8 mouse cellular contexts compared by ENCODE assay signal in genomic region chr9:57073790-57074094, GRCm38 (mm10). TPM values are rescaled to one million over a fixed set of nuclear protein-coding genes. Genes with fewer than 3 reads are reported as not detected.
DNase-seq lines count a peak whose midpoint lies in the region; ATAC-seq and TF ChIP-seq lines count a peak whose summit lies in the region.

No protein-coding gene starts in this region.

- H3K9ac ChIP-seq in embryonic facial prominence, embryonic 12.5 days, result peak overlapping the region; percentile 72
- H3K9ac ChIP-seq in intestine, embryonic 15.5 days, result peak overlapping the region; percentile 64
- H3K9ac ChIP-seq in neural tube, embryonic 12.5 days, result peak overlapping the region; percentile 63

- H3K9me3 ChIP-seq in embryonic facial prominence, embryonic 12.5 days, result no peaks in the 10 kb centered on the region
- H3K9me3 ChIP-seq in intestine, embryonic 15.5 days, result no peaks in the 10 kb centered on the region
- H3K9me3 ChIP-seq in neural tube, embryonic 12.5 days, result no peaks in the 10 kb centered on the region

- no peak for TF ChIP-seq CTCF in left cerebral cortex, adult 2 months (IDR thresholded peaks at IDR 0.05)

- no peak for ATAC-seq in embryonic facial prominence, embryonic 12.5 days (ENCODE audit: insufficient number of reproducible peaks, insufficient read depth, low FRiP score, low TSS enrichment)
- no peak for ATAC-seq in intestine, embryonic 15.5 days
- ATAC-seq in neural tube, embryonic 12.5 days (ENCODE audit: low FRiP score, low read depth), result no peak

- H3K27me3 ChIP-seq in embryonic facial prominence, embryonic 12.5 days, result no peaks in the 10 kb centered on the region
- H3K27me3 ChIP-seq in intestine, embryonic 15.5 days (replicated peaks), result no peaks in the 10 kb centered on the region
- no peaks in the 10 kb centered on the region for H3K27me3 ChIP-seq in neural tube, embryonic 12.5 days (replicated peaks)

- WGBS in embryonic facial prominence, embryonic 12.5 days, result under 1% methylated on average over 15 of the region's 15 CpGs
- 0% methylated on average over 15 of the region's 15 CpGs for WGBS in intestine, embryonic 15.5 days
- under 1% methylated on average over 15 of the region's 15 CpGs for WGBS in neural tube, embryonic 12.5 days

- peak overlapping the region; percentile 89 for H3K4me3 ChIP-seq in left cerebral cortex, adult 2 months
- H3K4me3 ChIP-seq in embryonic facial prominence, embryonic 12.5 days, result peak overlapping the region; percentile 86
- H3K4me3 ChIP-seq in intestine, embryonic 15.5 days (replicated peaks), result peak overlapping the region; percentile 85
- peak overlapping the region; percentile 91 for H3K4me3 ChIP-seq in neural tube, embryonic 12.5 days

- peak overlapping the region; percentile 80 for H3K27ac ChIP-seq in left cerebral cortex, adult 2 months
- peak overlapping the region; percentile 94 for H3K27ac ChIP-seq in embryonic facial prominence, embryonic 12.5 days
- H3K27ac ChIP-seq in intestine, embryonic 15.5 days, result peak overlapping the region; percentile 100
- H3K27ac ChIP-seq in neural tube, embryonic 12.5 days, result peak overlapping the region; percentile 53

- H3K36me3 ChIP-seq in embryonic facial prominence, embryonic 12.5 days, result no peaks in the 10 kb centered on the region
- H3K36me3 ChIP-seq in intestine, embryonic 15.5 days, result no peaks in the 10 kb centered on the region
- no peaks in the 10 kb centered on the region for H3K36me3 ChIP-seq in neural tube, embryonic 12.5 days

- no peak for DNase-seq in left cerebral cortex, adult 2 months (ENCODE audit: extremely low spot score in 1 of 2, low spot score in 2 of 2)
- no peak for DNase-seq in left cerebral cortex, postnatal 36 days (ENCODE audit: low spot score in 2 of 2)
- DNase-seq in spleen, postnatal 4 days (ENCODE audit: low spot score in 2 of 2), result no peak
- DNase-seq in adrenal gland, adult (ENCODE audit: inconsistent age in 2 of 2, low spot score in 1 of 2), result no peak
- DNase-seq in cerebellum, adult 11 months, result no peak

- H3K4me2 ChIP-seq in embryonic facial prominence, embryonic 12.5 days (replicated peaks), result peak overlapping the region; percentile 92
- H3K4me2 ChIP-seq in intestine, embryonic 15.5 days (replicated peaks), result peak overlapping the region; percentile 82
- H3K4me2 ChIP-seq in neural tube, embryonic 12.5 days (replicated peaks), result peak overlapping the region; percentile 94

- H3K4me1 ChIP-seq in embryonic facial prominence, embryonic 12.5 days, result peaks cover 18% of the 10 kb centered on the region; the same call in 1 of the 2 replicates
- H3K4me1 ChIP-seq in intestine, embryonic 15.5 days (replicated peaks), result peaks cover 5% of the 10 kb centered on the region
- peaks cover 23% of the 10 kb centered on the region for H3K4me1 ChIP-seq in neural tube, embryonic 12.5 days

- intact Hi-C loops in left cerebral cortex, adult 2 months (cut with DNase I), result loop anchor here (2.0 to 5.0 kb wide), 4 partner anchors 79 to 449 kb away; partner anchors contain the start of genes Cox5a, Ptpn9 and Snupn
- intact Hi-C loops in left cerebral cortex, postnatal 36 days (cut with DNase I), result loop anchor here (5.0 kb wide), 1 partner anchor 121 kb away; the partner anchor contains the start of gene Snupn

RNA-seq across cellular contexts. Expression of gene Sin3a, which starts 1.9 kb away (rescaled TPM):
- total RNA-seq in left cerebral cortex, adult 2 months (2021), result 10 to 100 TPM; 38.8 to 47.5 TPM
- 10 to 100 TPM; 35.9 to 39.0 TPM for total RNA-seq in left cerebral cortex, postnatal 36 days (2021)
- 41.7 and 48.2 TPM in 2 replicates for polyA plus RNA-seq in embryonic facial prominence, embryonic 12.5 days (2016; fragmentation: Nextera tagmentation; extraction: Ambion mirVana)
- polyA plus RNA-seq in intestine, embryonic 15.5 days (2015; fragmentation: Nextera tagmentation; extraction: Ambion mirVana), result 26.0 and 26.4 TPM in 2 replicates
- polyA plus RNA-seq in neural tube, embryonic 12.5 days (2016; fragmentation: Nextera tagmentation; extraction: Ambion mirVana), result 33.0 and 33.7 TPM in 2 replicates

RNA-seq across cellular contexts. Expression of gene Man2c1, which starts 56.7 kb away (rescaled TPM):
- 100 to 1,000 TPM; 150 to 175 TPM for total RNA-seq in left cerebral cortex, adult 2 months (2021)
- 100 to 1,000 TPM; 107 to 172 TPM for total RNA-seq in left cerebral cortex, postnatal 36 days (2021)
- polyA plus RNA-seq in embryonic facial prominence, embryonic 12.5 days (2016; fragmentation: Nextera tagmentation; extraction: Ambion mirVana), result 70.2 and 88.8 TPM in 2 replicates
- polyA plus RNA-seq in intestine, embryonic 15.5 days (2015; fragmentation: Nextera tagmentation; extraction: Ambion mirVana), result 50.6 and 55.6 TPM in 2 replicates
- polyA plus RNA-seq in neural tube, embryonic 12.5 days (2016; fragmentation: Nextera tagmentation; extraction: Ambion mirVana), result 64.4 and 64.6 TPM in 2 replicates
